Mouse (Mus musculus) midbrain, postnatal 0 days (tissue): ENCODE data around the gene Plg. TPM values are rescaled to one million over a fixed set of nuclear protein-coding genes. Genes with fewer than 3 reads are reported as not detected.

Source experiments
- ATAC-seq: fragments of 200-750 bp; cut with Nextera tagmentation; 2 replicates; pipeline ENCODE4 v1.8.0; 2017; ENCODE audit warnings: moderate number of reproducible peaks, mild to moderate bottlenecking, moderate TSS enrichment, moderate library complexity; ENCODE audit not compliant: low FRiP score
- DNase-seq: peaks from one replicate; pipeline ENCODE4 v3.0.0-alpha.2; 2015; ENCODE audit warnings: low spot score
- H3K27ac ChIP-seq: fragments of 300-500 bp; sonication (generic); 2 replicates; pipeline ENCODE4 v1.5.1; 2014; ENCODE audit warnings: low read depth, mild to moderate bottlenecking, low read length, mixed read lengths
- H3K27me3 ChIP-seq: fragments of 300-500 bp; sonication (generic); 2 replicates; pipeline ENCODE4 v1.6.1; 2014; ENCODE audit warnings: low read length, control low read depth, mixed read lengths; ENCODE audit not compliant: insufficient read depth
- H3K36me3 ChIP-seq: fragments of 300-500 bp; sonication (generic); 2 replicates; pipeline ENCODE4 v1.6.1; 2014; ENCODE audit warnings: low read length, control low read depth, mixed read lengths; ENCODE audit not compliant: insufficient read depth
- H3K4me1 ChIP-seq: fragments of 300-500 bp; sonication (generic); 2 replicates; pipeline ENCODE4 v1.6.1; 2014; ENCODE audit warnings: mild to moderate bottlenecking, control low read depth, antibody characterized with exemption, low read length, mixed read lengths; ENCODE audit not compliant: insufficient read depth
- H3K4me2 ChIP-seq: fragments of 300-500 bp; sonication (generic); 2 replicates; pipeline ENCODE4 v1.6.1; 2014; ENCODE audit warnings: low read depth, mild to moderate bottlenecking, low read length, mixed read lengths; ENCODE audit not compliant: poor library complexity, severe bottlenecking
- H3K4me3 ChIP-seq: fragments of 300-500 bp; sonication (generic); 2 replicates; pipeline ENCODE4 v1.5.1; 2014; ENCODE audit warnings: low read depth, mild to moderate bottlenecking, low read length, moderate library complexity
- H3K9ac ChIP-seq: fragments of 300-500 bp; sonication (generic); replicated peaks from 2 replicates; pipeline ENCODE4 v1.6.1; 2014; ENCODE audit warnings: mild to moderate bottlenecking, low read length, moderate library complexity, mixed read lengths; ENCODE audit not compliant: poor library complexity, severe bottlenecking
- H3K9me3 ChIP-seq: fragments of 300-500 bp; sonication (generic); 2 replicates; pipeline ENCODE4 v1.6.1; 2016; ENCODE audit warnings: low read length, control low read depth
- CTCF ChIP-seq: IDR thresholded peaks from 2 replicates; pipeline ENCODE4 v1.5.1; 2016; ENCODE audit warnings: antibody characterized with exemption, mild to moderate bottlenecking
- WGBS: fragments of 180-500 bp; shearing (Covaris S2); extraction: QIAGEN DNeasy Blood & Tissue Kit; methylation state at CpG from one replicate; pipeline ENCODE4 v1.1.7; 2014; 5-methylcytosine and 5-hydroxymethylcytosine counted together
- polyA plus RNA-seq: library from polyadenylated mRNA; unstranded; fragments of >200 nt; fragmentation: Nextera tagmentation; extraction: Ambion mirVana; gene quantifications from 2 replicates; pipeline ENCODE4 v1.2.1, GENCODE M21; 2015
- total RNA-seq: library from RNA; depleted of rRNA; stranded (reverse); fragments of >200 nt; gene quantifications from 2 replicates; pipeline ENCODE4 v1.2.3, GENCODE M21; 2014

Plg gene
- total and polyA plus RNA-seq, 2 experiments from 2014 or later = not detected

DNA sequence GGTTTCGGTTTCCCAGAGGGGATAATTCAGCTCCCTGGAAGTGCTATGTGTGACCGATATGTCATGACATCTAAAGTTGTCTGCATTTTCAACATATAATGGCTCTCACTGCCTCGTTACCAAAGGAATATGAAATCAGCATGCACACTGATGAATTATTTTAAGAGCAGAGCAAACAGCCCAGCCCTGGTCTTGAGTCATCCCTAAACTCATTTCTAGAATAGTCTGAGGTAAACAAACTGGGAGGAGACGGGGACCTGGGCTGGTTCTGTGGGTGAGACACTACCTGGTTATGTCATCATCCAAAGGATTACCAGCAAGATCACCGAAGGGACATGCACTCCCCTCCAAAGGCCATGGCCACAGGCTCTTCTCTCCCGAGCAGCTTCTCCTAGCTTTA is 26.8 kb upstream of the Plg start:
- no peaks in the 10 kb centered on the region for H3K9me3 ChIP-seq
- WGBS = 87% methylated on average over 6 of the region's 6 CpGs
- H3K4me3 ChIP-seq = no peak overlapping the region
- H3K4me2 ChIP-seq = no peak overlapping the region
- no peaks in the 10 kb centered on the region for H3K27me3 ChIP-seq
- no peaks in the 10 kb centered on the region for H3K4me1 ChIP-seq
- no peak overlapping the region for H3K9ac ChIP-seq
- TF ChIP-seq CTCF = no peak
- no peaks in the 10 kb centered on the region for H3K36me3 ChIP-seq
- ATAC-seq = no peak
- DNase-seq = no peak
- H3K27ac ChIP-seq = no peak overlapping the region

- no peak overlapping the region for H3K4me2 ChIP-seq
- H3K36me3 ChIP-seq = no peaks in the 10 kb centered on the region
- H3K4me1 ChIP-seq = no peaks in the 10 kb centered on the region
- H3K4me3 ChIP-seq = no peak overlapping the region
- H3K27ac ChIP-seq = no peak overlapping the region
- no peaks in the 10 kb centered on the region for H3K27me3 ChIP-seq
- WGBS = 35% methylated on average over 1 of the region's 1 CpGs
- no peaks in the 10 kb centered on the region for H3K9me3 ChIP-seq
- no peak for ATAC-seq
- peak; percentile 30 for DNase-seq
- no peak for TF ChIP-seq CTCF
- H3K9ac ChIP-seq = no peak overlapping the region
These were observed 25.6 kb upstream of the Plg start for GRCm38 (mm10) chr17:12352781-12353180.

DNA sequence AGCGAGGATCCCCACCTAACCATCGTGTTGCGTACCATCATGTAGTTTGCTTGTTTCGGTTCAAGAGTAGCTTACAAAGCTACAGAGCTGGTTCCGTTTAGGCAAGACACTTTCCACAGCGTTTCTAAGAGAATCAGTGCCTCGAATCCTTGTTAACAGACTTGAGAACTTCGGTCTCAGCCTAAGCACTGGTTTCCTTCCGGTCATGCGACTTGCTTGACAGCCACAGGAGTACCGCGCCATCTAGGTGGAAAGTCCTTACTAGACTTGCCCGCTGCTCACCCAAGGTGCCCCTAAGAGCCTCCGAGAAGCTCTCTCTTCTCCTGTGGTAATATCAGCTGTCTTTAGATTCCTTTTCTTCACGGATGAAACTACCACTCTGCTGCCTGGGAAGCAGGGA is 18.5 kb upstream of the Plg start:
- ATAC-seq (no peak), DNase-seq (no peak)
- no peak for TF ChIP-seq CTCF
- Histone ChIP-seq H3K9ac (no peak overlapping the region), H3K27me3 (no peaks in the 10 kb centered on the region), H3K4me2 (no peak overlapping the region), H3K4me1 (no peaks in the 10 kb centered on the region), H3K9me3 (no peaks in the 10 kb centered on the region), H3K4me3 (no peak overlapping the region), H3K36me3 (no peaks in the 10 kb centered on the region), H3K27ac (no peak overlapping the region)
- WGBS = 91% methylated on average over 15 of the region's 15 CpGs

DNA sequence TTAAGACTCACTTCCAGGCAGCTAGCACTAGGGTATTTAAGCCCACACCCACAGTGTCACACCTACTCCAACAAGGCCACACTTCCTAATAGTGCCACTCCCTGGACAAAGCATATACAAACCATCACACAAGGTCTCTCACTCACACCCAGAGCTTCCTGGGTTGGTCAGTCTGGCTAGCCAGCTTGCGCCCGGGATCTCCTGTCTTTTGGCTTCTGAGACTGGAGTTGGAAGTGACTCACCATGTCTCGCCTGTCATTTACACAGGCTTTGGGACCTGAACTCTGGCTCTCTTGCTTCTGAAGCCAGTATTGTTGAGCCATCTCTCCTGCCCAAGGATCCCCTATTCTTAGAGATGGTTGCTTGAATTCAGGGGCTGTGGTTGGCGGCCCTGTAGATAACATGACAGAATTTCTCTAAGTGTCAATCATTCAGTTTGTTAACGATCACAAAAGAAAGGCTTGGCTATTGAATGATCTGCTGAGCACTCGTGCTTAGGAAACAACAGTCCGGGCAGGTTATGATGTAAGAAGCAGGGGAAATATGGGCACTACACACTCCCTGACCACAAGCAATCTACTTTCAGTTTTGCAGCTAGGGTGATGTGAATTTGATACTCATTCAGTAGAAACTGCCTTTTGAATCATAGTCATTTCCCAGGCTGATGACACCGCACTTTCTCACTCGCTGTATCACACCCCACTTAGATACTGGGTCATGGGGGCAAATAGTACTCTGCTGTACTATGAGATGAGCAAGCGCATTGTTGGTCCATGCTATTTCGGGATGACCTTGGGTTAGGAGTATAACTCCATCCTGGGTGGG is 14.6 kb upstream of the Plg start:
- ATAC-seq = no peak

GRCm38 (mm10) chr17:12364426-12364735 is 14.0 kb upstream of the Plg start:
- Histone ChIP-seq H3K27ac (no peak overlapping the region), H3K4me3 (no peak overlapping the region), H3K4me2 (no peak overlapping the region), H3K9ac (no peak overlapping the region), H3K9me3 (no peaks in the 10 kb centered on the region), H3K27me3 (no peaks in the 10 kb centered on the region), H3K4me1 (no peaks in the 10 kb centered on the region), H3K36me3 (no peaks in the 10 kb centered on the region)
- peak; percentile 33 for DNase-seq
- no peak for TF ChIP-seq CTCF
- no peak for ATAC-seq
- 45% methylated on average over 8 of the region's 8 CpGs for WGBS

More for the DNA sequence above, 14.6 kb upstream of the Plg start:
- no peak for DNase-seq
- H3K27me3 ChIP-seq = no peaks in the 10 kb centered on the region
- TF ChIP-seq CTCF = no peak
- no peaks in the 10 kb centered on the region for H3K9me3 ChIP-seq
- no peak overlapping the region for H3K4me2 ChIP-seq
- no peak overlapping the region for H3K27ac ChIP-seq
- no peaks in the 10 kb centered on the region for H3K4me1 ChIP-seq
- no peak overlapping the region for H3K9ac ChIP-seq
- WGBS = 84% methylated on average over 11 of the region's 11 CpGs
- no peaks in the 10 kb centered on the region for H3K36me3 ChIP-seq
- H3K4me3 ChIP-seq = no peak overlapping the region

DNA sequence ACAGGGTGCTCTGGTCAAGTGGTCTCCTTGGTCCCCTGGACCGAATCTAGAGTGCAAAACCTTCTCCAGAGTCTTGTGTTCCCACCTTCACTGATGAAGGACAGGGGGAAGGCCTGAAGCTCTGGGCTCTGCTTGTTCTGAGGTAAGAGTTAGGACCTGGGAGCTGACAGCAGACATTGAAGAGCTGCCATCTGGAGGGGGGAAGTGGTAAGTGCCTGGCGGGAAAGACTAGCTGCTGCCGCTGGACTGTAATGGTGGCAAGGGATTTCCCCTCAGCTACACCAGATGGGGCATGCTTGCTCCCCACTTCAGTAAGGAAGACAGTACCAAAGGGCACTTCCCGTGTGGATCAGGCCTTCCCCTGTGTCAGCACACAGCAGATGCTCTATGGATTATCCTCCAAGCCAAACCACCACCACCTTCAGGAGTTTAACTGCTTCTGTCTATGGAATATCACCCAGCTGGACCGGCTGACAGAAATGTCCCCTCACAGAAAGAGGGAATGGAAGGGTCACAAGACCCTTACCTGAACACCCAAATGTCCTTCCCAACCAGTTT is 11.0 kb upstream of the Plg start:
- Histone ChIP-seq H3K4me2 (no peak overlapping the region), H3K9ac (no peak overlapping the region), H3K4me3 (no peak overlapping the region), H3K36me3 (no peaks in the 10 kb centered on the region), H3K4me1 (no peaks in the 10 kb centered on the region), H3K27me3 (no peaks in the 10 kb centered on the region), H3K9me3 (no peaks in the 10 kb centered on the region), H3K27ac (no peak overlapping the region)
- DNase-seq (peak; percentile 78), ATAC-seq (peak; percentile 52; the same call in 1 of the 2 replicates)
- WGBS = 35% methylated on average over 5 of the region's 5 CpGs
- peak; percentile 82 for TF ChIP-seq CTCF
